Mouse (Mus musculus): Measurements from ENCODE around the gene Kat14. TPM values are rescaled to one million over a fixed set of nuclear protein-coding genes. Genes with fewer than 3 reads are reported as not detected.
A peak's percentile ranks its signal among the peaks of the same experiment; 100 is the strongest.
"Not testable (repeated sequence)": the region's sequence is repeated elsewhere in the genome, so short reads cannot be mapped to it uniquely, and the experiment has no call there.

Gene Kat14
- 9.9 and 17.2 TPM in 2 replicates for polyA plus RNA-seq (2012; ENCODE audit: insufficient read depth, insufficient read length, missing spikeins)

GRCm38 (mm10) chr2:144368400-144369019 lies at the start of gene Kat14, which contains the start of gene Pet117:
Kat14 (plus strand) TSS chr2:144368983.
Pet117 (plus strand) TSS chr2:144368996.
- Histone ChIP-seq H3K4me1 (ENCODE audit: control insufficient read depth, insufficient read depth, insufficient read length, low read length) (peaks cover 3% of the 10 kb centered on the region; the same call in 1 of the 2 replicates), H3K27ac (replicated peaks; ENCODE audit: low read depth, low read length) (peak within 1 kb of the TSS; percentile 89), H3K4me3 (ENCODE audit: insufficient read depth, low read depth, low read length) (peak within 1 kb of the TSS; percentile 95)

- H3K4me1 ChIP-seq (ENCODE audit: control insufficient read depth, insufficient read depth, insufficient read length, low read length), result no peaks in the 10 kb centered on the region
- no peak overlapping the region for H3K4me3 ChIP-seq (ENCODE audit: insufficient read depth, low read depth, low read length)
- no peak overlapping the region for H3K27ac ChIP-seq (replicated peaks; ENCODE audit: low read depth, low read length)
These were observed 44.6 kb upstream of the Kat14 start for GRCm38 (mm10) chr2:144324218-144324617.

- Histone ChIP-seq H3K4me1 (ENCODE audit: control insufficient read depth, insufficient read depth, insufficient read length, low read length) (no peaks in the 10 kb centered on the region; the same call in 1 of the 2 replicates), H3K4me3 (ENCODE audit: insufficient read depth, low read depth, low read length) (no peak overlapping the region)
These were observed 39.3 kb upstream of the Kat14 start for GRCm38 (mm10) chr2:144329451-144329850.

GRCm38 (mm10) chr2:144329937-144330336 lies 38.8 kb upstream of the Kat14 start:
- Histone ChIP-seq H3K4me1 (ENCODE audit: control insufficient read depth, insufficient read depth, insufficient read length, low read length) (no peaks in the 10 kb centered on the region; the same call in 1 of the 2 replicates), H3K4me3 (ENCODE audit: insufficient read depth, low read depth, low read length) (no peak overlapping the region), H3K27ac (replicated peaks; ENCODE audit: low read depth, low read length) (no peak overlapping the region)

More at GRCm38 (mm10) chr2:144329451-144329850, 39.3 kb upstream of the Kat14 start:
- H3K27ac ChIP-seq (replicated peaks; ENCODE audit: low read depth, low read length), result no peak overlapping the region

GRCm38 (mm10) chr2:144330352-144330959 lies 38.3 kb upstream of the Kat14 start:
- Histone ChIP-seq H3K27ac (replicated peaks; ENCODE audit: low read depth, low read length) (no peak overlapping the region), H3K4me1 (ENCODE audit: control insufficient read depth, insufficient read depth, insufficient read length, low read length) (no peaks in the 10 kb centered on the region; the same call in 1 of the 2 replicates), H3K4me3 (ENCODE audit: insufficient read depth, low read depth, low read length) (peak overlapping the region; percentile 59)

GRCm38 (mm10) chr2:144330960-144331371 lies 37.8 kb upstream of the Kat14 start:
- no peak overlapping the region for H3K27ac ChIP-seq (replicated peaks; ENCODE audit: low read depth, low read length)
- H3K4me3 ChIP-seq (ENCODE audit: insufficient read depth, low read depth, low read length), result peak overlapping the region; percentile 59
- H3K4me1 ChIP-seq (ENCODE audit: control insufficient read depth, insufficient read depth, insufficient read length, low read length), result no peaks in the 10 kb centered on the region; the same call in 1 of the 2 replicates

GRCm38 (mm10) chr2:144331401-144332302 lies 37.1 kb upstream of the Kat14 start, which contains the start of gene Ovol2:
Ovol2 (minus strand) TSS chr2:144332146.
- Histone ChIP-seq H3K27ac (replicated peaks; ENCODE audit: low read depth, low read length) (no peak within 1 kb of the TSS), H3K4me1 (ENCODE audit: control insufficient read depth, insufficient read depth, insufficient read length, low read length) (no peaks in the 10 kb centered on the region; the same call in 1 of the 2 replicates), H3K4me3 (ENCODE audit: insufficient read depth, low read depth, low read length) (peak within 1 kb of the TSS; percentile 59)

- H3K4me3 ChIP-seq (ENCODE audit: insufficient read depth, low read depth, low read length), result peak overlapping the region; percentile 35; the same call in 1 of the 2 replicates
- H3K27ac ChIP-seq (replicated peaks; ENCODE audit: low read depth, low read length), result no peak overlapping the region
These were observed 36.3 kb upstream of the Kat14 start for GRCm38 (mm10) chr2:144332486-144332885.

GRCm38 (mm10) chr2:144333138-144333842 lies 35.5 kb upstream of the Kat14 start:
- no peak overlapping the region for H3K27ac ChIP-seq (replicated peaks; ENCODE audit: low read depth, low read length)
- peak overlapping the region; percentile 35 for H3K4me3 ChIP-seq (ENCODE audit: insufficient read depth, low read depth, low read length)
- no peaks in the 10 kb centered on the region; the same call in 1 of the 2 replicates for H3K4me1 ChIP-seq (ENCODE audit: control insufficient read depth, insufficient read depth, insufficient read length, low read length)

More at GRCm38 (mm10) chr2:144332486-144332885, 36.3 kb upstream of the Kat14 start:
- H3K4me1 ChIP-seq (ENCODE audit: control insufficient read depth, insufficient read depth, insufficient read length, low read length), result no peaks in the 10 kb centered on the region; the same call in 1 of the 2 replicates

- Histone ChIP-seq H3K4me3 (ENCODE audit: insufficient read depth, low read depth, low read length) (no peak overlapping the region), H3K27ac (replicated peaks; ENCODE audit: low read depth, low read length) (no peak overlapping the region), H3K4me1 (ENCODE audit: control insufficient read depth, insufficient read depth, insufficient read length, low read length) (no peaks in the 10 kb centered on the region)
These were observed 31.6 kb upstream of the Kat14 start for GRCm38 (mm10) chr2:144337230-144337629.

- Histone ChIP-seq H3K27ac (replicated peaks; ENCODE audit: low read depth, low read length) (no peak overlapping the region), H3K4me1 (ENCODE audit: control insufficient read depth, insufficient read depth, insufficient read length, low read length) (no peaks in the 10 kb centered on the region)
These were observed 31.1 kb upstream of the Kat14 start for GRCm38 (mm10) chr2:144337701-144338100.

GRCm38 (mm10) chr2:144338149-144338548 lies 30.6 kb upstream of the Kat14 start:
- not testable (repeated sequence) for H3K27ac ChIP-seq (replicated peaks; ENCODE audit: low read depth, low read length); H3K4me1 ChIP-seq (ENCODE audit: control insufficient read depth, insufficient read depth, insufficient read length, low read length); H3K4me3 ChIP-seq (ENCODE audit: insufficient read depth, low read depth, low read length)

More at GRCm38 (mm10) chr2:144337701-144338100, 31.1 kb upstream of the Kat14 start:
- H3K4me3 ChIP-seq (ENCODE audit: insufficient read depth, low read depth, low read length), result no peak overlapping the region

GRCm38 (mm10) chr2:144343158-144343557 lies 25.6 kb upstream of the Kat14 start:
- Histone ChIP-seq H3K4me1 (ENCODE audit: control insufficient read depth, insufficient read depth, insufficient read length, low read length) (no peaks in the 10 kb centered on the region), H3K27ac (replicated peaks; ENCODE audit: low read depth, low read length) (no peak overlapping the region), H3K4me3 (ENCODE audit: insufficient read depth, low read depth, low read length) (no peak overlapping the region)

GRCm38 (mm10) chr2:144348525-144348924 lies 20.3 kb upstream of the Kat14 start:
- Histone ChIP-seq H3K4me3 (ENCODE audit: insufficient read depth, low read depth, low read length) (no peak overlapping the region), H3K27ac (replicated peaks; ENCODE audit: low read depth, low read length) (no peak overlapping the region), H3K4me1 (ENCODE audit: control insufficient read depth, insufficient read depth, insufficient read length, low read length) (no peaks in the 10 kb centered on the region)
